20 mouse cellular contexts compared by ENCODE assay signal in the genomic region with DNA sequence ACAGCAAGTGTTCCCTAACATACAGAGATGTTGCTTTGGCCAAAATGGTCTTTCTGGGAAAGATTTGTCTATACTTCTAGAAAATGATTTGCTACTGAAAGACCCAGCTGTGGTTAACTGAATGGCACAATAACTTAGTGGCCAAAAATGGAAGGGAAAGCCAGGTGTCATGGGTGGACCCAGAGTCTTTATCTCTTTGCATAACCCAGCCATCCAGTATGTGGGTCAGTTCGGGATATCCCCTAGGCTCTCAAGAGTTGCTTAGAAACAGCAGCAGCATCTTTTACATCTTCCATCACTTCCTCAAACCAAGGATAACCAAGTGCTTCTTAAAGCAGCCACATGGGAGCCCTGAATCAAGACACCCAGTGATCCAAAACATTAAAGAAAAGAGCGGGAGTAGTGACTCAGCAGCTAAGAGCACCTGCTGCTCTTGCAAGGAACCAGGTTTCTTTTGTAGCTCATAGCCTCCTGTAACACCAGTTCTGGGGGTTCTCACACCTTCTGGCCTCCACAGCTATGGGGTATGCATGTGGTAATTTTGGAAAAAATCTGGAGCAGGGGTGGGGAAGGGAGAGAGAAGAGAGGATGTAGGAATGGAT. TPM values are rescaled to one million over a fixed set of nuclear protein-coding genes. Genes with fewer than 3 reads are reported as not detected.
A peak's percentile ranks its signal among the peaks of the same experiment; 100 is the strongest.
DNase-seq lines count a peak whose midpoint lies in the region; ATAC-seq lines count a peak whose summit lies in the region.
"Had no signal": no experiment of that assay in that cellular context is flagged by ENCODE, and none has a peak within 500 bp of the region (broad histone marks: within the 10 kb centered on the region; RNA-seq: fewer than 3 reads in every experiment).

No protein-coding gene starts in this region.

- H3K9me3 ChIP-seq in heart, embryonic 10.5 days = no peaks in the 10 kb centered on the region
- H3K9me3 ChIP-seq: embryonic facial prominence, embryonic 12.5 days; embryonic facial prominence, embryonic 15.5 days; hindbrain, embryonic 15.5 days had no signal

- intact Hi-C loops in heart, postnatal 36 days (cut with DNase I) = no loop called here

- H3K4me3 ChIP-seq in heart, embryonic 10.5 days = no peak overlapping the region
- H3K4me3 ChIP-seq: embryonic facial prominence, embryonic 12.5 days; embryonic facial prominence, embryonic 15.5 days; heart, adult 2 months; hindbrain, embryonic 15.5 days had no signal

- H3K36me3 ChIP-seq in heart, embryonic 10.5 days = no peaks in the 10 kb centered on the region
- H3K36me3 ChIP-seq: embryonic facial prominence, embryonic 12.5 days; embryonic facial prominence, embryonic 15.5 days; hindbrain, embryonic 15.5 days had no signal

- WGBS in heart, embryonic 10.5 days = 82% methylated on average over 2 of the region's 2 CpGs

- ATAC-seq in granulocyte monocyte progenitor cell, adult 5-6 weeks (replicated peaks; ENCODE audit: poor library complexity, severe bottlenecking) = peak; percentile 44; the same call in 1 of the 2 replicates
- ATAC-seq: forebrain, embryonic 14.5 days; forebrain, postnatal 0 days had no signal

- no peak overlapping the region for H3K27ac ChIP-seq in heart, embryonic 10.5 days
- H3K27ac ChIP-seq: embryonic facial prominence, embryonic 12.5 days; embryonic facial prominence, embryonic 15.5 days; heart, adult 2 months; hindbrain, embryonic 15.5 days had no signal

- no peaks in the 10 kb centered on the region for H3K27me3 ChIP-seq in heart, embryonic 10.5 days (ENCODE audit: insufficient read depth, poor library complexity, severe bottlenecking)
- H3K27me3 ChIP-seq: embryonic facial prominence, embryonic 12.5 days; embryonic facial prominence, embryonic 15.5 days; hindbrain, embryonic 15.5 days had no signal

- peak; percentile 27 for DNase-seq in heart, embryonic 10.5 days (ENCODE audit: low spot score)
- DNase-seq in heart, postnatal 36 days = no peak
- peak; percentile 27 for DNase-seq in A20 (ENCODE audit: low read depth, low spot score)
- peak; percentile 7 to 10 for DNase-seq in B cell, adult 2 months
- DNase-seq in gastrocnemius, postnatal 25 days = no peak
- DNase-seq in kidney, adult 11 months = no peak
- DNase-seq: adrenal gland, adult 8-10 months; adrenal gland, postnatal 25 days; cerebellum, adult 11 months; cerebellum, adult 2 months; cerebellum, adult 9-11 months; forebrain, postnatal 0 days; heart, adult 2 months; heart, postnatal 4 days had no signal

- H3K4me1 ChIP-seq in heart, embryonic 10.5 days = no peaks in the 10 kb centered on the region
- H3K4me1 ChIP-seq: embryonic facial prominence, embryonic 12.5 days; hindbrain, embryonic 15.5 days had no signal

RNA-seq across cellular contexts. Expression of a gene that starts 11.7 kb away (rescaled TPM):
- 75.7 and 76.6 TPM in 2 replicates for polyA plus RNA-seq in heart, embryonic 10.5 days (2016; fragmentation: Nextera tagmentation; extraction: Ambion mirVana)
- 10 to 100 TPM; 46.7 to 63.5 TPM for total RNA-seq in heart, postnatal 36 days (2021)
- total RNA-seq in granulocyte monocyte progenitor cell, adult 5-6 weeks (2014; fragmentation: Nextera tagmentation) = 16.9 and 26.1 TPM in 2 replicates
- 173 and 195 TPM in 2 replicates for total RNA-seq in granulocyte monocyte progenitor cell, adult 5-6 weeks (2017)
- 10 to 100 TPM; 54.4 to 54.5 TPM for total RNA-seq in gastrocnemius, postnatal 25 days (2021)
- total RNA-seq: MEL had no signal

Comparison
In these comparisons a context has a peak if more than half of its experiments do, and no peak if none do; other contexts are left out.
1. DNase-seq: peak in heart, embryonic 10.5 days (single experiment), A20 (single experiment) and B cell, adult 2 months (2 of 2); none in heart, postnatal 36 days (0 of 2), gastrocnemius, postnatal 25 days (single experiment) and kidney, adult 11 months (single experiment).